Mouse (Mus musculus): ENCODE results near the gene Sbf2. TPM values are rescaled to one million over a fixed set of nuclear protein-coding genes. Genes with fewer than 3 reads are reported as not detected.

The Sbf2 gene
- polyA plus RNA-seq, 1 experiment from 2014 or later: 29.2 TPM

GRCm38 (mm10) chr7:110362005-110362404 is 252.7 kb downstream of the Sbf2 start:
- ATAC-seq (ENCODE audit: insufficient number of reproducible peaks, low FRiP score, low TSS enrichment, low read depth): no peak
- H3K36me3 ChIP-seq: peaks cover 29% of the 10 kb centered on the region
- 93% methylated on average over 11 of the region's 11 CpGs for WGBS
- no peaks in the 10 kb centered on the region for H3K4me1 ChIP-seq
- H3K27me3 ChIP-seq: no peaks in the 10 kb centered on the region
- H3K9me3 ChIP-seq: no peaks in the 10 kb centered on the region
- H3K27ac ChIP-seq: no peak overlapping the region
- H3K4me3 ChIP-seq: no peak overlapping the region
- no peak overlapping the region for H3K9ac ChIP-seq
- no peak overlapping the region for H3K4me2 ChIP-seq

GRCm38 (mm10) chr7:110361516-110361915 is 253.2 kb downstream of the Sbf2 start:
- ATAC-seq (ENCODE audit: insufficient number of reproducible peaks, low FRiP score, low TSS enrichment, low read depth): no peak
- no peaks in the 10 kb centered on the region for H3K9me3 ChIP-seq
- peaks cover 27% of the 10 kb centered on the region for H3K36me3 ChIP-seq
- no peaks in the 10 kb centered on the region for H3K27me3 ChIP-seq
- no peak overlapping the region for H3K9ac ChIP-seq
- H3K4me3 ChIP-seq: no peak overlapping the region
- no peak overlapping the region for H3K4me2 ChIP-seq
- H3K27ac ChIP-seq: no peak overlapping the region
- H3K4me1 ChIP-seq: no peaks in the 10 kb centered on the region
- 90% methylated on average over 1 of the region's 1 CpGs for WGBS

GRCm38 (mm10) chr7:110359391-110359790 is 255.3 kb downstream of the Sbf2 start:
- H3K9me3 ChIP-seq: no peaks in the 10 kb centered on the region
- H3K4me3 ChIP-seq: no peak overlapping the region
- no peak for ATAC-seq (ENCODE audit: insufficient number of reproducible peaks, low FRiP score, low TSS enrichment, low read depth)
- WGBS: 97% methylated on average over 2 of the region's 2 CpGs
- H3K27ac ChIP-seq: no peak overlapping the region
- no peak overlapping the region for H3K9ac ChIP-seq
- H3K4me2 ChIP-seq: no peak overlapping the region
- H3K36me3 ChIP-seq: peaks cover 18% of the 10 kb centered on the region
- H3K4me1 ChIP-seq: no peaks in the 10 kb centered on the region
- no peaks in the 10 kb centered on the region for H3K27me3 ChIP-seq

- H3K27me3 ChIP-seq: no peaks in the 10 kb centered on the region
- H3K4me2 ChIP-seq: no peak overlapping the region
- no peaks in the 10 kb centered on the region for H3K4me1 ChIP-seq
- 57% methylated on average over 2 of the region's 2 CpGs for WGBS
- H3K4me3 ChIP-seq: no peak overlapping the region
- H3K27ac ChIP-seq: no peak overlapping the region
- H3K9me3 ChIP-seq: no peaks in the 10 kb centered on the region
- ATAC-seq (ENCODE audit: insufficient number of reproducible peaks, low FRiP score, low TSS enrichment, low read depth): no peak
- peaks cover 17% of the 10 kb centered on the region for H3K36me3 ChIP-seq
- H3K9ac ChIP-seq: no peak overlapping the region
These were observed 260.8 kb downstream of the Sbf2 start for GRCm38 (mm10) chr7:110353971-110354370.

GRCm38 (mm10) chr7:110347250-110347649 is 267.5 kb downstream of the Sbf2 start:
- Histone ChIP-seq H3K4me2 (no peak overlapping the region), H3K4me1 (no peaks in the 10 kb centered on the region), H3K27me3 (no peaks in the 10 kb centered on the region), H3K4me3 (no peak overlapping the region), H3K27ac (no peak overlapping the region), H3K9ac (no peak overlapping the region), H3K36me3 (peaks cover 14% of the 10 kb centered on the region), H3K9me3 (no peaks in the 10 kb centered on the region)
- ATAC-seq (ENCODE audit: insufficient number of reproducible peaks, low FRiP score, low TSS enrichment, low read depth): no peak
- WGBS: 84% methylated on average over 1 of the region's 1 CpGs

GRCm38 (mm10) chr7:110337601-110338000 is 277.1 kb downstream of the Sbf2 start:
- WGBS: 82% methylated on average over 4 of the region's 4 CpGs
- Histone ChIP-seq H3K9ac (no peak overlapping the region), H3K4me2 (no peak overlapping the region), H3K36me3 (peaks cover 45% of the 10 kb centered on the region), H3K9me3 (no peaks in the 10 kb centered on the region), H3K27me3 (no peaks in the 10 kb centered on the region), H3K4me3 (no peak overlapping the region), H3K4me1 (no peaks in the 10 kb centered on the region), H3K27ac (no peak overlapping the region)
- no peak for ATAC-seq (ENCODE audit: insufficient number of reproducible peaks, low FRiP score, low TSS enrichment, low read depth)

- Histone ChIP-seq H3K27ac (no peak overlapping the region), H3K27me3 (no peaks in the 10 kb centered on the region), H3K9ac (no peak overlapping the region), H3K36me3 (peaks cover 67% of the 10 kb centered on the region), H3K4me3 (no peak overlapping the region), H3K4me1 (no peaks in the 10 kb centered on the region), H3K9me3 (no peaks in the 10 kb centered on the region), H3K4me2 (no peak overlapping the region)
- 94% methylated on average over 5 of the region's 5 CpGs for WGBS
- no peak for ATAC-seq (ENCODE audit: insufficient number of reproducible peaks, low FRiP score, low TSS enrichment, low read depth)
These were observed 289.2 kb downstream of the Sbf2 start for GRCm38 (mm10) chr7:110325381-110326110.

- 96% methylated on average over 1 of the region's 1 CpGs for WGBS
- H3K36me3 ChIP-seq: peaks cover 72% of the 10 kb centered on the region
- ATAC-seq (ENCODE audit: insufficient number of reproducible peaks, low FRiP score, low TSS enrichment, low read depth): no peak
These were observed 289.9 kb downstream of the Sbf2 start for GRCm38 (mm10) chr7:110324852-110325251.

GRCm38 (mm10) chr7:110321106-110321505 is 293.6 kb downstream of the Sbf2 start:
- H3K4me2 ChIP-seq: no peak overlapping the region
- no peaks in the 10 kb centered on the region for H3K27me3 ChIP-seq
- WGBS: 83% methylated on average over 5 of the region's 5 CpGs
- peaks cover 60% of the 10 kb centered on the region for H3K36me3 ChIP-seq
- no peak overlapping the region for H3K4me3 ChIP-seq
- H3K27ac ChIP-seq: no peak overlapping the region
- no peak overlapping the region for H3K9ac ChIP-seq
- no peak for ATAC-seq (ENCODE audit: insufficient number of reproducible peaks, low FRiP score, low TSS enrichment, low read depth)
- H3K9me3 ChIP-seq: no peaks in the 10 kb centered on the region
- H3K4me1 ChIP-seq: no peaks in the 10 kb centered on the region

More at GRCm38 (mm10) chr7:110324852-110325251, 289.9 kb downstream of the Sbf2 start:
- Histone ChIP-seq H3K27ac (no peak overlapping the region), H3K27me3 (no peaks in the 10 kb centered on the region), H3K4me2 (no peak overlapping the region), H3K9ac (no peak overlapping the region), H3K4me1 (no peaks in the 10 kb centered on the region), H3K9me3 (no peaks in the 10 kb centered on the region), H3K4me3 (no peak overlapping the region)

- Histone ChIP-seq H3K36me3 (peaks cover 63% of the 10 kb centered on the region), H3K4me3 (no peak overlapping the region), H3K9ac (no peak overlapping the region), H3K4me2 (no peak overlapping the region), H3K27me3 (no peaks in the 10 kb centered on the region), H3K27ac (no peak overlapping the region), H3K9me3 (no peaks in the 10 kb centered on the region), H3K4me1 (no peaks in the 10 kb centered on the region)
- WGBS: 67% methylated on average over 6 of the region's 6 CpGs
- ATAC-seq (ENCODE audit: insufficient number of reproducible peaks, low FRiP score, low TSS enrichment, low read depth): 0 out of 2 replicates have a peak, but pooled peaks have one; percentile 14
These were observed 295.7 kb downstream of the Sbf2 start for GRCm38 (mm10) chr7:110318971-110319519.

- Histone ChIP-seq H3K27me3 (no peaks in the 10 kb centered on the region), H3K4me3 (no peak overlapping the region), H3K36me3 (peaks cover 71% of the 10 kb centered on the region), H3K27ac (no peak overlapping the region), H3K4me1 (no peaks in the 10 kb centered on the region), H3K9me3 (no peaks in the 10 kb centered on the region), H3K9ac (no peak overlapping the region), H3K4me2 (no peak overlapping the region)
- WGBS: 80% methylated on average over 4 of the region's 4 CpGs
- no peak for ATAC-seq (ENCODE audit: insufficient number of reproducible peaks, low FRiP score, low TSS enrichment, low read depth)
These were observed 297.3 kb downstream of the Sbf2 start for GRCm38 (mm10) chr7:110317412-110317811.

- H3K4me2 ChIP-seq: no peak overlapping the region
- 92% methylated on average over 1 of the region's 1 CpGs for WGBS
- peaks cover 70% of the 10 kb centered on the region for H3K36me3 ChIP-seq
- no peak overlapping the region for H3K4me3 ChIP-seq
- no peaks in the 10 kb centered on the region for H3K27me3 ChIP-seq
- ATAC-seq (ENCODE audit: insufficient number of reproducible peaks, low FRiP score, low TSS enrichment, low read depth): no peak
- no peak overlapping the region for H3K27ac ChIP-seq
- no peaks in the 10 kb centered on the region for H3K9me3 ChIP-seq
- H3K9ac ChIP-seq: no peak overlapping the region
- H3K4me1 ChIP-seq: 0 out of 2 replicates have a peak, but pooled peaks cover 2% of the 10 kb centered on the region
These were observed 299.4 kb downstream of the Sbf2 start for GRCm38 (mm10) chr7:110315352-110315751.
